Mouse (Mus musculus) cortical plate, adult 2 months (tissue): Measurements from ENCODE around the gene Cracr2b.

ENCODE experiments used
- CTCF ChIP-seq: fragments of 200-500 bp; IDR thresholded peaks from 2 replicates; pipeline ENCODE4 v1.5.1; 2011; ENCODE audit warnings: mild to moderate bottlenecking, control low read depth, low read length; ENCODE audit not compliant: insufficient read depth; ENCODE audit errors: extremely low read depth
- POLR2A ChIP-seq: fragments of 200-500 bp; IDR thresholded peaks from 2 replicates; pipeline ENCODE4 v1.6.1; 2011; ENCODE audit warnings: mild to moderate bottlenecking, low read length, control low read depth; ENCODE audit not compliant: insufficient read depth; ENCODE audit errors: extremely low read depth

GRCm38 (mm10) chr7:141469352-141469751 is 8.5 kb downstream of the Cracr2b start:
- TF ChIP-seq POLR2A = no peak
- no peak for TF ChIP-seq CTCF
